Mouse (Mus musculus): Measurements from ENCODE around the gene Aanat.

Aanat gene

GRCm38 (mm10) chr11:116612554-116612953 is 26.3 kb downstream of the Aanat start:
- DNase-seq: no peak

- DNase-seq: no peak
Measured at GRCm38 (mm10) chr11:116613234-116613633, 27.0 kb downstream of the Aanat start.

- peak; percentile 63 for DNase-seq
Measured at GRCm38 (mm10) chr11:116615735-116616437, 29.7 kb downstream of the Aanat start.

GRCm38 (mm10) chr11:116616438-116617118 is 30.3 kb downstream of the Aanat start:
- peak; percentile 32 for DNase-seq

- DNase-seq: peak; percentile 56
Measured at GRCm38 (mm10) chr11:116617641-116618040, 31.4 kb downstream of the Aanat start.

- no peak for DNase-seq
Measured at GRCm38 (mm10) chr11:116618666-116619065, 32.4 kb downstream of the Aanat start.

GRCm38 (mm10) chr11:116619156-116619555 is 32.9 kb downstream of the Aanat start:
- no peak for DNase-seq

- DNase-seq: no peak
Measured at GRCm38 (mm10) chr11:116619561-116619960, 33.3 kb downstream of the Aanat start.

GRCm38 (mm10) chr11:116620073-116620472 is 33.8 kb downstream of the Aanat start:
- DNase-seq: no peak

- no peak for DNase-seq
Measured at GRCm38 (mm10) chr11:116620559-116621253, 34.5 kb downstream of the Aanat start.

GRCm38 (mm10) chr11:116621258-116621704 is 35.0 kb downstream of the Aanat start:
- peak; percentile 50 for DNase-seq

- no peak for DNase-seq
Measured at GRCm38 (mm10) chr11:116623281-116624124, 37.3 kb downstream of the Aanat start.

- peak; percentile 35 for DNase-seq
Measured at GRCm38 (mm10) chr11:116624131-116624832, 38.0 kb downstream of the Aanat start.

GRCm38 (mm10) chr11:116625081-116626000 is 39.1 kb downstream of the Aanat start:
- DNase-seq: no peak

- DNase-seq: no peak
Measured at GRCm38 (mm10) chr11:116626299-116627071, 40.3 kb downstream of the Aanat start, which contains the start of gene Rhbdf2. TSS of gene Rhbdf2 (minus strand) at chr11:116627019.

GRCm38 (mm10) chr11:116627072-116628020 is 41.1 kb downstream of the Aanat start:
- no peak for DNase-seq

GRCm38 (mm10) chr11:116628712-116629111 is 42.5 kb downstream of the Aanat start:
- DNase-seq: peak; percentile 84

- DNase-seq: no peak
Measured at GRCm38 (mm10) chr11:116629472-116629871, 43.2 kb downstream of the Aanat start.

All from layer of hippocampus, adult 9-11 months (tissue).